Mouse (Mus musculus): Measurements from ENCODE around the gene Tbca.

DNA sequence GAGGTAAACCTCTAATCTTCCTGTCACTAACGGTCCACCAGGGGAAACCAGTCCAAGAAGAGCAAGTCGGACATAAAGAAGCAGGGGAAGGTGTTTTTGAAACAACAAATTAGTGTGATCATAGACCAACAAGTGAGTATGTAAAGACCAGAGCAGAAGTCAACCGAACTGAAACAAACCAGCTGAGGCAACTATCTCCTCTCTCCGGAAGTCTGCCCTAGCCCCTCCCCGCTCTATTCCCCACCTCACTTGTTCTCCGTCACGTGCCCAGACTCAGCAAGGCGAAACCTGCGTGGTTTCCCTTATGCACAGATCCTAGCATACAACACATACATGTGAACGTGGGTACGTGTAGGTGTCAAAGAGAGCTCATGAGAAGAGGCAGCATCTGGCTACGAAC is 22.9 kb upstream of the Tbca start:
- TF ChIP-seq CTCF (IDR thresholded peaks at IDR 0.05; ENCODE audit: insufficient read depth, low read length), result no peak
- TF ChIP-seq POLR2A (IDR thresholded peaks at IDR 0.05; ENCODE audit: borderline replicate concordance, extremely low read depth, low read depth, low read length), result no peak

All from lung, adult 2 months (tissue).